Mouse (Mus musculus) erythroid progenitor cell, adult 5-6 weeks (primary cell): Measurements from ENCODE around the gene Med27. TPM values are rescaled to one million over a fixed set of nuclear protein-coding genes. Genes with fewer than 3 reads are reported as not detected.

Experiments used
- ATAC-seq: replicated peaks from 2 replicates; pipeline ENCODE4 v1.8.0; 2016; ENCODE audit warnings: moderate number of reproducible peaks, mild to moderate bottlenecking, moderate TSS enrichment, inconsistent platforms; ENCODE audit not compliant: poor library complexity, low FRiP score, severe bottlenecking
- total RNA-seq, 2 experiments: library from RNA; stranded (forward) in 1 of 2; stranded (reverse) in 1 of 2; fragments of 150-400 nt in 1 of 2; fragments of 186-747, 209-891 nt in 1 of 2; gene quantifications; 2 replicates each; pipeline versions ENCODE4 v1.2.3 to v1.2.4; 2015 to 2017; ENCODE audit warnings: low replicate concordance in 2 of 2

Gene Med27
- total RNA-seq, 2 experiments from 2014 or later, result 20.0 to 23.1 TPM

DNA sequence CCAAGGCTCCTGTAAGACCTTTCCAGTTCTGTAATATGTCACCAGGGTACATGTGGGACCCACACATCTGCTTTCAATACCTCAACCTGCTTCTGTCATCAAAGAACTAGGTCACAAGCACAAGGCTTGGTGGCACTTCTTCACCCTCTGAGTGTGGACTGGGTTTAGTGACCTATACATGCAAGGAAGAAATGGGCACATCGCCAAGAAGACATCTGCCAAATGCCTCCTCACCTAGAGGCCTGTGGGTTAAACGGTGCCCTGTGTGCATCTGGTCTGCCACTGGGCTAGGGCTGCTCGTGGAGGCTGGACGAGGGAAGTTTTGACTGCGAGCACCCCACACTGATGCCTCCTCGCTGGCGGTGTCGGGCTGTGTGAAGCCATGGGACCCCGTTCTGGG lies 189.9 kb downstream of the Med27 start:
- no peak for ATAC-seq

- ATAC-seq, result no peak
Measured at GRCm38 (mm10) chr2:29537334-29537733, 190.7 kb downstream of the Med27 start.

DNA sequence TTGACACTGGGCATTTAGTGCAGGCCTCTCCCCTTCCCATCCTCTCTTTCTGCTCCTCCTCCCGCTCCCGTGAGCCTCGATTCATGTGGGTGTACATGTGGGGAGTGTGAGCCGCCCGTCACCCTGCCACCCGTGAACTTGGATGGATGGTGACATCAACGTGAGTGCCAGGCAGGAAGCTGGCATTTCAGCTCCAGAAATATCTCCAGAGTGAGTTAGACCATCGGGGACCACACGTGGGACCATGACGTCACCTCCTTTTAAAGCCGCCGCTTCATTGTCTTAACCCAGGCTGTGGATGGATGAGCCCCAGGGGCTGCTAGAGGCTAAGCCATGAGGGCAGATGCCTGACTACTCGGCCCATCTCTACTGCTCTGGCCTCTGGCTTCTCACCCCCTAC lies 195.4 kb downstream of the Med27 start:
- no peak for ATAC-seq

DNA sequence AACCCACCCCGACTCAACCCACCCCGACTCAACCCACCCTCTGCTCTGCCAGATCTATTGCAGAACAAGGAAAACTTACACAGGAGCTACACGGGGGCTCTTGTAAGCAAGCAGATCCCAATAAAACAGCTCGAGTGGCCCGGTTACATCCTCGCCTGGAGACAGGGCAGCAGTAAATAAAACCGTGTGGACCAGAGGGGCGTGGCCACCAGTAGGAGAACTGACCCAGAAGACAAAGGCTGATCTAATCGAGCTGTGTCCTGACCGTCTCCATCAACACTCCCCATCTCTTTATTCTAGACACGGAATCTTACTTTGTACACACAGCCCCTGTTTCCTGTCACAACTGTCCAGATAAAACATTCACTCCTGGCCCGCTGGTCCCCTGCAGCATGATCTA lies 200.0 kb downstream of the Med27 start:
- no peak for ATAC-seq

- no peak for ATAC-seq
Measured at GRCm38 (mm10) chr2:29551816-29552585, 205.4 kb downstream of the Med27 start.

DNA sequence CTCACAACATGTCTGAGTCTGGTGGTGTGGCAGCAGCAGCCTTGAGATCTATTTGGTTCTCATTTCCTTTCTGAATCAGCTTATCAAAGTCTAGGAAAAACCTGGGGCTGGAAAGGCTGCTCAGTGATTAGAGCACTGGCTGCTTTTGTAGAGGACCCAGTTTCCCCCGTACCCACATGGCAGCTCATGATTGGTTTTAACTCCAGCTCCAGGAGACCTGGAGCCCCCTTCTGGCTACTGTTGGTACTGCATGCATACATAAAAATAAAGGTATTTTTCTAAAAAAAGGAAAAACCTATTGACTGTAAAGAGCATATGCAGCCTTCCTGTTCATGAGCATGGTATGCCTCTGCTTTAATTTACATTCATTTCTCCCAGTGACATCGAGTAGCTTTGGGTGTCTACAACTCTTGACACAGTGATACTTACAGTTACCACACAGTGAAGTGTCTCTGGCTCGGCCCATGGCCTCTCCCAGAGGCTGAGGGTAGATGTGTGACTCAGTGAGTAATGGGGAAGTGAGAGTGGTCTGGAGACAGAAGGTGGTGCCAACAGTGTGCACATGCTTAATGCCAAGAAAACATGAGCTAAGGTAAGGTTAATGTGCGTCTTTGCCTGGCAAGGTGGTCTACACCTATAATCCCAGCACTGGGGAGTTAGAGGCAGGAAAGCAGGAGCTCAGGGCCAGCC lies 207.5 kb downstream of the Med27 start:
- ATAC-seq, result no peak

- no peak for ATAC-seq
Measured at GRCm38 (mm10) chr2:29558561-29558960, 211.9 kb downstream of the Med27 start.

GRCm38 (mm10) chr2:29559955-29560354 lies 213.3 kb downstream of the Med27 start:
- ATAC-seq, result no peak

DNA sequence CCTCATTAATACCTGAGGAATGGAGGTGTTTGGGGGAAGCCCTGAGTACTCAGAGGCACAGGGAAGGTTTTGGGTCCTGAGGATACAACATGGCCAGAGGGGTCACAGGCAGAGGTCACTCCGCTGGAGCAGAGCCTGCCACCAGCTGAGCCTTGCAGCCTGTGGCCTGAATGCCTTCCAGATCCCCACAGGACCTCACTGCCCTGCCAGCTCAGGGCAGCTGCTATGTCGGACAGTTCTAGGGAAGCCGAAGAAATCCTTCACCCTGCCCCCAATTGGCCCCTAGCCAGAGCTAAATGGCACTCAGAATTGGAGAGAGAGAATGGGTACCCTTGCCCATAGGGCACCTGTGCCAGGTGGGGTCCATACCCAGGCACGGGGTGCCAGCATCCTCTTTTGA lies 214.8 kb downstream of the Med27 start:
- no peak for ATAC-seq

DNA sequence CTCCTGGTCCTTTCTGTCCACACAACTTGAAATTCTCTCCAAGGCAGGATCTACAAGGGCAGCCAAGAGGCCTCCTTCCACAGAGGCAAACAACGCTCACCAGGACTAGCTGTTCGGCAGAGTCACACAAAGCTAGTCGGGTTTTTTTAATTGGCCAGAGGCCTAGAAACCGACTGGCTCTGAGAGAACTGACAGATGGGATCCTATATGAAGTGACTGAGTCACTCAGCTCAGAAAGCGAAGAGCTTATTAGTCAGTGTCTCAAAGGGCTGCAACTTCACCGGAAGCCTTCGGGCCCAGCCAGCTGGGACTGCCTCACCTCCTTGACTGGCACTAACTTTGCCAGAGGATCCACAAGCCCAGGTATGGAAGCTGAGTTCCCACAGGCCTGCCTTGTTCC lies 217.4 kb downstream of the Med27 start:
- no peak for ATAC-seq

- no peak for ATAC-seq
Measured at GRCm38 (mm10) chr2:29565570-29566433, 219.2 kb downstream of the Med27 start.

DNA sequence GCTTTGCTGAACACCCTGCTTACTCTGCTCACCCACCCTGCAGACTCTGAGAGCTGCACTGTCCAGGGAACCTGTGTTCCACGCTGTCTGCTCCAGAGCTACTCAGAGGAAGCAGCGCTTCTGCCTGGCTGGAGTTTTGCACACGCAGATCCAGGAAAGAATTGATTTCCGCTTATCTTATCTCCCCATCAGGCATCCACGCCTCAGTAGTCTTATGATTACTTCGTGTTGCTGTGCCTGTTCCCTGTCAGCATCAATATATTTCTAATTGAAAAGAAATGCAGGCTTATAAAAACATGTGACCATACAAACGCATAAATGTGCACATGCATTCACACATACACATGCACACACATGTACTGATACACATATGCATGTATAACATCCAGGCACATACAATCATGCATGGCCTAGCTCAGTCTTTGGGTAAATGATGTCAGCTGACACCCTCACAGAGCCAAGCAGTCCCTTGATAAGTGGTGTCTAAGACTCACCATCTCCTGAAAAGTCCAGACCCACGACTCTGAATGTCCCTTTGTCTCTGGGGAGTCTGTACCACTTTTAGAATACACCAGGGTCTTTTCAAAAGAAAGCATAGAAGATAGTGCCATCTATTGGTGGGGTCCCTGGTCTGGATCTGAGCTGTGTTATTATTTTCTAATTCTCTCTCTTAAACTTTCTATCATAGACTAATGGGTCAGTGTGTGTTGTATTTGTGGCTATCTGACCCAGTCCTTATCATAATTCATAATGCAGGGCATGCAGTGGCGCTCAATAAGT lies 225.5 kb downstream of the Med27 start:
- ATAC-seq, result no peak

DNA sequence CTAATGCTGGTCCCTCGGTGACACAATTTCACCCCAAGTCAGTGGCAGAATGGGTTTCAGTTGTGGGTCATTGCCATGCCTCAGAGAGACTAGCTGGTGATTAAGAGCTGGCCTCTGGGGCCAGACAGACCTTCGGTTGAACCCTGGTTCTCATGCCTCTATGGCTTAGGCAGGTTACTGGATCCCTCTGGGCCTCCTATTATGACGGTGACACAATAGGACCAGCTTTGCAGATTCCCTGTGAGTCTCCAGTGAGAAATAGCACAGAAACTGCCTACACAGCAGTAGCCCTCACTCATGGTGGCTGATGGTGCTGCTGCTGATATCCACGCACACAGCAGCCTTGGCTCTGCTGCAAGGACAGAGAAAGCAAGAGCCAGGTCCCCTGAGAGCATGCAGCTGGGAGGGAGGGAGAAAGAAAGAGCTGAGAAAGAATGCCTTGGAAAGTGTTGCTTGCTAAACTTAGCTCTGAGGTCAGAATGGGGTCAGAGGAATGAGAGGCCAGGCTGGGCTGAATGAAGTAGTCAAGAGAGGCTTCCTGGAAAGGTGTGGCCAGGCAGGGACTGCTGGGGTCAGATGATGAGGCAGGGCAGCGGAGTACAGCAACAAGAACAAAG lies 226.3 kb downstream of the Med27 start:
- ATAC-seq, result no peak

- no peak for ATAC-seq
Measured at GRCm38 (mm10) chr2:29573591-29573990, 227.0 kb downstream of the Med27 start.

DNA sequence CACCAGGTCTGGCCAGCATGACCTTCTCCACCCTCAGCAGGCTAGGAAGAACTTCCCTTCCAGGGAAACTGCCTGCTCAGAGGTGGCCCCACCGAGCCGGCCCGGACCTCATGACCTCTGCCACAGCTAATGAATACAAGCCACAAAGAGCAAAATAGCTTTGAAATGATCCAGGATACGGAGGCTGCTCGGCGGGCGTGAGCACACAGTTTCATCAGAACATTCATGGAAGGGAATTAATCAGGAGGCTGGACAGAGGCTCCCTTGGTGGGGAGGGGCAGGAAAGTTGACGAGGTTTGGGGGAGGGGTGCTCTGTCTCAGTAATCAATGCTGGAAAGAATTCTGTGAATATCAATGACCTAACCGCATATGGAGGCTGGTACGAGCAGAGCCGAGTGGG lies 227.6 kb downstream of the Med27 start:
- ATAC-seq, result no peak
